Mouse (Mus musculus): Measurements from ENCODE around the gene Ehmt2.

DNA sequence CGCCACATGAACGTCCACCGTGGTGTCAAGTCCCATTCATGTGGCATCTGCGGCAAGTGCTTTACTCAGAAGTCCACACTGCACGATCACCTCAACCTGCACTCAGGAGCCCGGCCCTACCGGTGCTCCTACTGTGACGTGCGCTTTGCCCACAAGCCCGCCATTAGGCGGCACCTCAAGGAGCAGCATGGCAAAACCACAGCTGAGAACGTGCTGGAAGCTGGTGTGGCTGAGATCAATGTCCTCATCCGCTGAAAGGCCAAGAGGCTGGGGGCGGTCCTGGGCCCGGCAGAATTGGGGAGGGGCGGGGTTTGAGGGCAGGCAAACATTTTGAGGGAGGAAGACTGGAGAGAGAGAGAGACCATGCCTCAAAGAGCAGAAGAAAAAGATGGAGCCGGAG, 1.9 kb upstream of the Ehmt2 start:
- TF ChIP-seq CTCF (IDR thresholded peaks at IDR 0.05; ENCODE audit: borderline replicate concordance, control insufficient read depth, extremely low read depth, insufficient read depth, low read length, poor library complexity) (no peak), POLR2A (IDR thresholded peaks at IDR 0.05; ENCODE audit: control insufficient read depth, extremely low read depth, insufficient read depth, low read length, poor library complexity) (no peak)
